Mouse (Mus musculus) embryonic fibroblast, embryonic 13.5 days (primary cell): ENCODE measurements at regions not wholly inside any gene's neighbourhood (a gene's known extent, or its start where the extent isn't known, plus 50 kb on each side); places are given as distances from the start of the nearest gene placed in this dataset.

Source experiments
- CTCF ChIP-seq: IDR thresholded peaks from 2 replicates; pipeline ENCODE4 v1.5.1; 2011; ENCODE audit warnings: mild to moderate bottlenecking, control low read depth, low read length, moderate library complexity, borderline replicate concordance; ENCODE audit not compliant: insufficient read depth
- POLR2A ChIP-seq: IDR thresholded peaks from 2 replicates; pipeline ENCODE4 v1.6.1; 2011; ENCODE audit warnings: low read depth, mild to moderate bottlenecking, control low read depth, low read length, moderate library complexity

- TF ChIP-seq CTCF (no peak), POLR2A (no peak)
Measured at GRCm38 (mm10) chr17:7644857-7645481, 182.1 kb downstream of the Fndc1 start.
